ENCODE assay signal across 1 mouse cellular context in the genomic region with DNA sequence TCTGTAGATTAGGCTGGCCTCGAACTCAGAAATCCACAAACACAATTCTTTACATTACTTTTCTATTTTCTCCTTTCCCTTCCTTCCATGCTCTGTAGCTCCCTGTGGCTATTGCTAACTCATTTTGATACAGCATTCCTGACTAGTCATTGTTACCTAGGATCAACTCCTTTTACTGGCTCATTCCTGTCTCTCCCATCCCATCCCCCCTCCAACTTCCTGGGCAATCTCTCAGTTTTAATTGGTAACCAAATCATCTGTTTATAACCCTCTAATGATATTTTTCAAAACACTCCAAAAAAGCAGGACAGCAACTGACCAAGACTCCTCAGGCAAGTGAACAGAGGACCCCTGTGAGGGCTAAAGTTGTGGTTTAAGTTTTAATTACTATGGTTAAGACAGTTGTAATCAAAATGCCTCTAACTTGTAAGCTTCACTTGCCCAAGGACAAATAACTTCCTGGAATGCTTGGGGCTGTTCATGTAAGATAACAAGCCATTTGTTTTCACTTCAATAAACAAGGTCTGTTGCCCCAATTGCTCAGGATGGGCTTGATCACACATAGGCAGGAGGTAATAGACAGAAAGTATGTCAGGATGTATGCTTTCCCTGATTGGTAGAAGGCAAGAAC.
TF ChIP-seq lines count a peak whose summit lies in the region.

No protein-coding gene starts in this region.

TF ChIP-seq in MEL, 35 proteins besides CTCF, POLR2A, EP300 and RAD21 (continued from another document):
- TF ChIP-seq POLR2AphosphoS2 (IDR thresholded peaks at IDR 0.05; ENCODE audit: low read length) (peak; percentile 70; the same call in 1 of the 2 replicates), SMC3 (IDR thresholded peaks at IDR 0.05; ENCODE audit: low read depth, low read length) (no peak), GABPA (IDR thresholded peaks at IDR 0.05; ENCODE audit: low read depth, low read length) (no peak), TBP (IDR thresholded peaks at IDR 0.05; ENCODE audit: low read depth, low read length) (peak; percentile 56), UBTF (IDR thresholded peaks at IDR 0.05; ENCODE audit: borderline replicate concordance, insufficient read depth, low read depth, low read length) (no peak), MAFK (IDR thresholded peaks at IDR 0.05; ENCODE audit: borderline replicate concordance, low read depth, low read length) (peak; percentile 80; the same call in 1 of the 2 replicates), ZKSCAN1 (IDR thresholded peaks at IDR 0.05; ENCODE audit: low read depth, low read length) (no peak), E2F4 (IDR thresholded peaks at IDR 0.05; ENCODE audit: borderline replicate concordance, low read depth, low read length) (no peak), ETS1 (IDR thresholded peaks at IDR 0.05; ENCODE audit: low read depth, low read length) (peak; percentile 93), MAZ (IDR thresholded peaks at IDR 0.05; ENCODE audit: low read depth, low read length) (peak; percentile 56; the same call in 1 of the 2 replicates), USF2 (IDR thresholded peaks at IDR 0.05; ENCODE audit: borderline replicate concordance in 1 of 2, insufficient read depth in 1 of 2, low read depth in 1 of 2, low read length in 2 of 2) (no peak), JUND (IDR thresholded peaks at IDR 0.05; ENCODE audit: low read depth, low read length) (0 out of 2 replicates have a peak, but pooled peaks have one; percentile 68), ZMIZ1 (IDR thresholded peaks at IDR 0.05; ENCODE audit: low read depth, low read length) (peak; percentile 60; the same call in 1 of the 2 replicates), BHLHE40 (IDR thresholded peaks at IDR 0.05; ENCODE audit: borderline replicate concordance, low read depth, low read length) (peak; percentile 65; the same call in 1 of the 2 replicates), CHD1 (IDR thresholded peaks at IDR 0.05; ENCODE audit: low read depth, low read length) (peak; percentile 84), TCF12 (IDR thresholded peaks at IDR 0.05; ENCODE audit: low read depth, low read length) (peak; percentile 99), RCOR1 (IDR thresholded peaks at IDR 0.05; ENCODE audit: low read depth, low read length) (peak; percentile 94)
